Mouse (Mus musculus) heart, embryonic 11.5 days (tissue): ENCODE measurements around the gene 1110065P20Rik. TPM values are rescaled to one million over a fixed set of nuclear protein-coding genes. Genes with fewer than 3 reads are reported as not detected.

Experiments
- ATAC-seq: fragments of 200-750 bp; cut with Nextera tagmentation; replicated peaks from 2 replicates; pipeline ENCODE4 v1.8.0; 2017; ENCODE audit warnings: moderate library complexity; ENCODE audit not compliant: insufficient number of reproducible peaks, low FRiP score, low TSS enrichment
- H3K27ac ChIP-seq: fragments of 300-500 bp; sonication (generic); 2 replicates; pipeline ENCODE4 v1.5.1; 2014; ENCODE audit warnings: mild to moderate bottlenecking, low read depth, low read length
- H3K27me3 ChIP-seq: fragments of 300-500 bp; sonication (generic); 2 replicates; pipeline ENCODE4 v1.6.1; 2014; ENCODE audit warnings: mild to moderate bottlenecking, low read length, mixed read lengths; ENCODE audit not compliant: control insufficient read depth, insufficient read depth
- H3K36me3 ChIP-seq: fragments of 300-500 bp; sonication (generic); 2 replicates; pipeline ENCODE4 v1.6.1; 2014; ENCODE audit warnings: mild to moderate bottlenecking, low read length, moderate library complexity, mixed read lengths; ENCODE audit not compliant: control insufficient read depth, insufficient read depth
- H3K4me1 ChIP-seq: fragments of 300-500 bp; sonication (generic); 2 replicates; pipeline ENCODE4 v1.6.1; 2014; ENCODE audit warnings: low read length; ENCODE audit not compliant: control insufficient read depth, insufficient read depth
- H3K4me2 ChIP-seq: fragments of 300-500 bp; sonication (generic); 2 replicates; pipeline ENCODE4 v1.6.1; 2014; ENCODE audit warnings: mild to moderate bottlenecking, moderate library complexity
- H3K4me3 ChIP-seq: fragments of 300-500 bp; sonication (generic); 2 replicates; pipeline ENCODE4 v1.5.1; 2014; ENCODE audit warnings: low read depth, low read length
- H3K9ac ChIP-seq: fragments of 300-500 bp; sonication (generic); 2 replicates; pipeline ENCODE4 v1.6.1; 2014; ENCODE audit warnings: mild to moderate bottlenecking, low read depth, low read length, moderate library complexity
- H3K9me3 ChIP-seq: fragments of 300-500 bp; sonication (generic); replicated peaks from 2 replicates; pipeline ENCODE4 v1.6.1; 2016; ENCODE audit warnings: low read length; ENCODE audit not compliant: control insufficient read depth
- WGBS: fragments of 180-500 bp; shearing (Covaris S2); extraction: QIAGEN DNeasy Blood & Tissue Kit; methylation state at CpG from one replicate; pipeline ENCODE4 v1.1.7; 2014; ENCODE audit not compliant: insufficient replicate concordance; 5-methylcytosine and 5-hydroxymethylcytosine counted together
- polyA plus RNA-seq: library from polyadenylated mRNA; unstranded; fragments of >200 nt; fragmentation: Nextera tagmentation; extraction: Ambion mirVana; gene quantifications from 2 replicates; pipeline ENCODE4 v1.2.1, GENCODE M21; 2014

1110065P20Rik gene
- polyA plus RNA-seq, 1 experiment from 2014 or later: 46.3 TPM

GRCm38 (mm10) chr4:124850261-124850913, 609 bp downstream of the 1110065P20Rik start, which contains the start of gene Yrdc:
TSS of gene Yrdc (plus strand) at chr4:124850679.
- Histone ChIP-seq H3K27me3 (no peaks in the 10 kb centered on the region), H3K9ac (peak within 1 kb of the TSS; percentile 88), H3K27ac (peak within 1 kb of the TSS; percentile 93), H3K4me3 (peak within 1 kb of the TSS; percentile 92), H3K9me3 (no peaks in the 10 kb centered on the region), H3K4me1 (peaks cover 11% of the 10 kb centered on the region), H3K4me2 (peak within 1 kb of the TSS; percentile 76), H3K36me3 (no peaks in the 10 kb centered on the region)
- peak; percentile 89 for ATAC-seq
- WGBS: 0% methylated on average over 79 of the region's 90 CpGs

DNA sequence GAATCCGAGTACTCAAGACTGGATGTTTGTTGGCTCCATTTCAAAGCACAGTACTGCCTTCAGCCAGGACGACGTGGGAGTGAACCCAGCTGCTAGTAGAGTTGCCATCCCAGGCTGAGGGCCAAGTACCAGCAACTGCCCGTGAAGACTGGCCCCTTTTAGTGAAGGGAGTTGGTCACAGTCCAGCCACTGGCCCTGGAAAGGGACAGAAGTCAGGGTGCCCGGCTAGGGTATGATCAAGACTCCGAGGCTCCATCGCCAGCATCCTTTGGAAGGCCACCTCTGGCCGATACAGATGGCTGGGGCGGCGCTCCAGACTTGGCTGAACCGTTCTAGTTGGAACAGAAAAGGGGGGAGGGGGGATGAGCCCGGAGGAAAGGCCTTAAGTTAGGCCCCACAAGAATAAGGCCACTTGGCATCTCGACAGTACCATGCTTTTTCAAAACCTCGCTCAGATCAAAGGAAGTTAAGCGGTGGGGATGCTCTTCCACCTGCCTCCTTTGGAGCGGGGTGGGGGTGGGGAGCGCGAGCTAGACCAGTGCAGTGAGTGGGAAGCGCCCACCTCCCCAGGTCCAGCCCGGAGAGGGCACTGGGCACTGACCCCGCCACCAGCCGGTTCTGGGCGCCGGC, 1.2 kb downstream of the 1110065P20Rik start:
- 3% methylated on average over 24 of the region's 24 CpGs for WGBS
- Histone ChIP-seq H3K4me1 (peaks cover 11% of the 10 kb centered on the region), H3K36me3 (no peaks in the 10 kb centered on the region), H3K9ac (peak overlapping the region; percentile 88), H3K4me3 (peak overlapping the region; percentile 92), H3K4me2 (peak overlapping the region; percentile 76), H3K9me3 (no peaks in the 10 kb centered on the region), H3K27ac (peak overlapping the region; percentile 93), H3K27me3 (no peaks in the 10 kb centered on the region)
- ATAC-seq: peak; percentile 52

- Histone ChIP-seq H3K9me3 (no peaks in the 10 kb centered on the region), H3K27me3 (no peaks in the 10 kb centered on the region), H3K27ac (no peak overlapping the region), H3K4me2 (no peak overlapping the region), H3K9ac (no peak overlapping the region), H3K36me3 (peaks cover 4% of the 10 kb centered on the region; the same call in 1 of the 2 replicates), H3K4me1 (peaks cover 13% of the 10 kb centered on the region), H3K4me3 (no peak overlapping the region)
- 7% methylated on average over 8 of the region's 8 CpGs for WGBS
- no peak for ATAC-seq
These were observed 3.4 kb downstream of the 1110065P20Rik start for GRCm38 (mm10) chr4:124847573-124847972.

- ATAC-seq: 0 out of 2 replicates have a peak, but pooled peaks have one; percentile 31
- Histone ChIP-seq H3K9me3 (0 out of 2 replicates have a peak, but pooled peaks cover 2% of the 10 kb centered on the region), H3K36me3 (peaks cover 9% of the 10 kb centered on the region), H3K4me2 (no peak overlapping the region), H3K4me3 (no peak overlapping the region), H3K9ac (no peak overlapping the region), H3K27ac (no peak overlapping the region), H3K27me3 (no peaks in the 10 kb centered on the region), H3K4me1 (0 out of 2 replicates have a peak, but pooled peaks cover 2% of the 10 kb centered on the region)
- WGBS: 49% methylated on average over 11 of the region's 11 CpGs
These were observed 7.5 kb downstream of the 1110065P20Rik start for GRCm38 (mm10) chr4:124843493-124843892.

GRCm38 (mm10) chr4:124840998-124841397, 10.0 kb downstream of the 1110065P20Rik start:
- Histone ChIP-seq H3K27ac (no peak overlapping the region), H3K4me2 (no peak overlapping the region), H3K4me3 (no peak overlapping the region), H3K36me3 (peaks cover 12% of the 10 kb centered on the region), H3K4me1 (0 out of 2 replicates have a peak, but pooled peaks cover 2% of the 10 kb centered on the region), H3K9ac (no peak overlapping the region), H3K27me3 (no peaks in the 10 kb centered on the region), H3K9me3 (0 out of 2 replicates have a peak, but pooled peaks cover 2% of the 10 kb centered on the region)
- WGBS: 88% methylated on average over 1 of the region's 1 CpGs
- no peak for ATAC-seq

DNA sequence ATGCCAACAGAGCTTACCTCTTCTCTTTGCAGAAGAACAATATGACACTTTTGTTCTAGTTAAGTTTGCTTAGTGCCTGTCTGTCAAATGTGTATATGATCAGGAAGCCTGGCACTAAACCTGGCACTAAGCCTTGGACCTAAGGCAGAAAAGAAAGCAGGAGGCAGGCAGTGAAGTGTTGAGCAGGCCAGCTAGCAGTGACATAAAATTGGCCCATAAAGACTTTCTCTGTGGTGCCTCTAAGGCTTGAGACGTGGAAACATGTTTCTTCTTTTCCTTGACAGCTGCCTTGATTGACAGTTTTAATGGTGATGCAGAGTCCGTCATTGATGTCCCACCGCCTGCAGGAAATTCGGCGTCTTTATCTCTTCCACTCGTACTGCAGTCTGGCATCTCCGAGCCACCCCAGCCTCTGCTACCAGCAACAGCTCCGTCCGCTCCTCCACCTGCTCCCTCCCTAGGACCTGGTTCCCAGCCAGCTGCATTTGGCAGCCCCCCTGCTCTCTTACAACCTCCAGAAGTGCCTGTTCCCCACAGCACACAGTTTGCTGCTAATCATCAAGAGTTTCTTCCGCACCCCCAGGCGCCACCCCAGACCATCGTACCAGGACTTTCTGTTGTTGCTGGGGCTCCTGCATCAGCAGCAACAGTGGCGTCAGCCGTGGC, 12.8 kb downstream of the 1110065P20Rik start:
- Histone ChIP-seq H3K36me3 (peaks cover 12% of the 10 kb centered on the region), H3K27ac (no peak overlapping the region)
- 81% methylated on average over 14 of the region's 14 CpGs for WGBS

GRCm38 (mm10) chr4:124832796-124833195, 18.2 kb downstream of the 1110065P20Rik start:
- H3K27me3 ChIP-seq: no peaks in the 10 kb centered on the region
- no peaks in the 10 kb centered on the region for H3K4me1 ChIP-seq
- H3K4me3 ChIP-seq: no peak overlapping the region
- no peak overlapping the region for H3K4me2 ChIP-seq
- H3K27ac ChIP-seq: no peak overlapping the region
- no peak overlapping the region for H3K9ac ChIP-seq
- H3K9me3 ChIP-seq: no peaks in the 10 kb centered on the region
- ATAC-seq: no peak
- H3K36me3 ChIP-seq: peaks cover 4% of the 10 kb centered on the region
- 93% methylated on average over 10 of the region's 10 CpGs for WGBS

More for the DNA sequence above, 12.8 kb downstream of the 1110065P20Rik start:
- 0 out of 2 replicates have a peak, but pooled peaks cover 2% of the 10 kb centered on the region for H3K9me3 ChIP-seq
- H3K4me3 ChIP-seq: no peak overlapping the region
- ATAC-seq: no peak
- H3K4me1 ChIP-seq: no peaks in the 10 kb centered on the region
- no peaks in the 10 kb centered on the region for H3K27me3 ChIP-seq
- no peak overlapping the region for H3K9ac ChIP-seq
- H3K4me2 ChIP-seq: no peak overlapping the region

DNA sequence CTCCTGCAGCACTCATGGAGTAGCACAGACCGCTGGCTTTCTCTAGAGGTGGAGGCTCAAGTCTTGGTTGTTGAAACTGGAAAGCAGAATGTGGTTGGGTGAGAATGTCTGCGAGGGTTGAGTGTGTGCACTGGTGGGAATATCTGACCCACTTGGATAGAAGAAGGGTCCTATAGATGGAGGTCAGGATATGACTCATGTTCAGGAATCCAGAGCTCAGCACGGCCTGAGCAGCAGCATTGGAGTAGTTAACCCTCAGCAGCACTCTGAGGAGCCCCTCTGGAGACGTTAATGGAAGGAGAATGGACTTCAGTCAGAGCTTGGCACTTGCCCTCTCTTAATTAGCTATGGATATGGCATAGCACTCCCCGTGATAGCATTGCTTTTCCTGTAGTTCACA, 21.3 kb downstream of the 1110065P20Rik start:
- Histone ChIP-seq H3K9ac (no peak overlapping the region), H3K27me3 (no peaks in the 10 kb centered on the region), H3K4me1 (no peaks in the 10 kb centered on the region), H3K4me3 (no peak overlapping the region), H3K36me3 (peaks cover 4% of the 10 kb centered on the region), H3K9me3 (no peaks in the 10 kb centered on the region), H3K4me2 (no peak overlapping the region), H3K27ac (no peak overlapping the region)
- WGBS: 70% methylated on average over 5 of the region's 5 CpGs
- ATAC-seq: no peak
